Mouse (Mus musculus): ENCODE results near the gene Cfap58. TPM values are rescaled to one million over a fixed set of nuclear protein-coding genes. Genes with fewer than 3 reads are reported as not detected.

Cfap58 gene
- total and polyA plus RNA-seq, 2 experiments, result not detected

DNA sequence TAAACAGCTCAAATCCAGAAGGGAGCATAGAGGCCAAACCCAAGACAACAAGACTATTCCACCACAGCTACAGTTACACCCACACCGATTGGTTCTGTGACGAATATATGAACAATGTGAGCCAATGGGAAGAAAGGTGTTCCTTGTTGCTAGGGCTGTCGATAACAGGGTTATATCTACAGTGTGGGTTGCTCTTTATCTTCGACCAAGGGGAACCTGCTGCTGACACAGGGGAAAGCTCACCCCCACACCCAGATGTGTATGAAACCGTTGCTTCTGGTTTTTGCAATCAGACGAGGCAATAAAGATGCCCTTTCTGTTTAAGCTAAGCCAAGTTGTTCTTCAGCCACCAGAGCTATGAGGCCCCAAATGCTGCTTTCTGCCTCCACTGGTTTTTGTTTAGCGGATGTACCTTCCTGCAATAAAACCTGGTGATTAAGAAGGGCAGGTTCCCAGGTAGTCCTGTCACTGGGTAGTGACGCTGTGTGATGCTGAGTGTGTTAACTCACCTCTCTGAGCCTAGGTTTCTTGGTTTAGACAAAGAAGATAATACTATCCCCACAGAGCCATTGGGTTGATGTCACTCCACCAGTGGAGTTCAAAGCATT is 38.9 kb upstream of the Cfap58 start:
- no peak for TF ChIP-seq CTCF (IDR thresholded peaks at IDR 0.05; ENCODE audit: low read depth, low read length)
- no peak for TF ChIP-seq POLR2A (IDR thresholded peaks at IDR 0.05; ENCODE audit: extremely low read depth, insufficient read depth, low read length)
- Histone ChIP-seq H3K27ac (replicated peaks; ENCODE audit: insufficient read depth, low read depth, low read length) (no peak overlapping the region), H3K79me2 (ENCODE audit: control insufficient read depth, insufficient read depth, low read length) (no peaks in the 10 kb centered on the region), H3K36me3 (ENCODE audit: control insufficient read depth, insufficient read depth, low read length) (no peaks in the 10 kb centered on the region), H3K4me3 (ENCODE audit: insufficient read depth, low read depth, low read length) (no peak overlapping the region), H3K4me1 (ENCODE audit: control insufficient read depth, insufficient read depth, low read length) (peaks cover 6% of the 10 kb centered on the region; the same call in 1 of the 2 replicates), H3K27me3 (ENCODE audit: control insufficient read depth, insufficient read depth, low read length) (no peaks in the 10 kb centered on the region), H3K9ac (ENCODE audit: low read depth, low read length) (no peak overlapping the region)
- DNase-seq (ENCODE audit: extremely low read depth, low read depth, low spot score), result no peak
- WGBS, result 81% methylated on average over 8 of the region's 8 CpGs

DNA sequence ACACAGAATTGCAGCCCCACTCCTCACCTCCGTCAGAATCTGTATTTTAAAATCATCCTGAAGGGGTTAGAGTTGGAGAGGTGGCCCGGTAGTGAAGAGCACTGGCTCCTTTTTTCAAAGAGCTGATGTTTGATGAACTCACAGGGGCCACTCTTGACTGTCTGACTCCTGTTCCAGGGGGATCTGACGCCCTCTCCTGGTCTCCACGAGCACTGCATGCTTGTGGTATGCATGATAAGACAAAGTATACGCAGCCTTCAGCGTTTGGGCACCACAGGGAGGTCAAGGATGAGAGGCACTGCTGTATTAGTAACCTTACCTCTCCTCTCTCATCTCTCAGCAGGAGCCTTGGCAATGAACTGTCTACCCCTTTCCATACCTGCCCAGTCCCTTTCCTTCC is 37.5 kb upstream of the Cfap58 start:
- Histone ChIP-seq H3K4me1 (ENCODE audit: control insufficient read depth, insufficient read depth, low read length) (peaks cover 6% of the 10 kb centered on the region; the same call in 1 of the 2 replicates), H3K27ac (replicated peaks; ENCODE audit: insufficient read depth, low read depth, low read length) (no peak overlapping the region), H3K79me2 (ENCODE audit: control insufficient read depth, insufficient read depth, low read length) (no peaks in the 10 kb centered on the region), H3K9ac (ENCODE audit: low read depth, low read length) (no peak overlapping the region), H3K27me3 (ENCODE audit: control insufficient read depth, insufficient read depth, low read length) (no peaks in the 10 kb centered on the region), H3K4me3 (ENCODE audit: insufficient read depth, low read depth, low read length) (no peak overlapping the region), H3K36me3 (ENCODE audit: control insufficient read depth, insufficient read depth, low read length) (no peaks in the 10 kb centered on the region)
- DNase-seq (ENCODE audit: extremely low read depth, low read depth, low spot score), result no peak
- TF ChIP-seq CTCF (IDR thresholded peaks at IDR 0.05; ENCODE audit: low read depth, low read length) (0 out of 2 replicates have a peak, but pooled peaks have one; percentile 10), POLR2A (IDR thresholded peaks at IDR 0.05; ENCODE audit: extremely low read depth, insufficient read depth, low read length) (no peak)
- WGBS, result 57% methylated on average over 6 of the region's 6 CpGs

DNA sequence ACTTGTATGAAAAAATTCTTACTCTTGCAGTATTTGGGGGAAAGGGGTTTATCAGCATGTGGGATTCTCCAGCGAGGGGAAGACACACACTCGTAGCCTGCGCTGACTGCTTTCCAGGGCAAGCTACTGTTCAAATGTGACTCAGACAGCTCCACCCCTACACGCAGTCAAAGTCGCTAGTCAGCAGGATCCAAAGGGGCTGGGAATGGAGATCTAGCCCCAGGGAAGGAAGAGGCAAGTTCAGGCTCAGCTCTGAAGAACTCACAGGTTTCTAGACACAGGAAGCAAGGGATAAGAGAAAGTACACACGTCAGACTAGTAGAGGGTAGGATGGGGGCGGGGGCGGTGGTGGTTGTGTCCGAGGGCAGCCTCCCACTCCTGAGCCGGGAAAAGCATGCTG is 36.9 kb upstream of the Cfap58 start:
- Histone ChIP-seq H3K4me1 (ENCODE audit: control insufficient read depth, insufficient read depth, low read length) (peaks cover 6% of the 10 kb centered on the region; the same call in 1 of the 2 replicates), H3K36me3 (ENCODE audit: control insufficient read depth, insufficient read depth, low read length) (no peaks in the 10 kb centered on the region), H3K27me3 (ENCODE audit: control insufficient read depth, insufficient read depth, low read length) (no peaks in the 10 kb centered on the region), H3K9ac (ENCODE audit: low read depth, low read length) (no peak overlapping the region), H3K4me3 (ENCODE audit: insufficient read depth, low read depth, low read length) (no peak overlapping the region), H3K79me2 (ENCODE audit: control insufficient read depth, insufficient read depth, low read length) (no peaks in the 10 kb centered on the region), H3K27ac (replicated peaks; ENCODE audit: insufficient read depth, low read depth, low read length) (no peak overlapping the region)
- no peak for TF ChIP-seq POLR2A (IDR thresholded peaks at IDR 0.05; ENCODE audit: extremely low read depth, insufficient read depth, low read length)
- TF ChIP-seq CTCF (IDR thresholded peaks at IDR 0.05; ENCODE audit: low read depth, low read length), result no peak
- DNase-seq (ENCODE audit: extremely low read depth, low read depth, low spot score), result no peak
- 74% methylated on average over 10 of the region's 10 CpGs for WGBS

DNA sequence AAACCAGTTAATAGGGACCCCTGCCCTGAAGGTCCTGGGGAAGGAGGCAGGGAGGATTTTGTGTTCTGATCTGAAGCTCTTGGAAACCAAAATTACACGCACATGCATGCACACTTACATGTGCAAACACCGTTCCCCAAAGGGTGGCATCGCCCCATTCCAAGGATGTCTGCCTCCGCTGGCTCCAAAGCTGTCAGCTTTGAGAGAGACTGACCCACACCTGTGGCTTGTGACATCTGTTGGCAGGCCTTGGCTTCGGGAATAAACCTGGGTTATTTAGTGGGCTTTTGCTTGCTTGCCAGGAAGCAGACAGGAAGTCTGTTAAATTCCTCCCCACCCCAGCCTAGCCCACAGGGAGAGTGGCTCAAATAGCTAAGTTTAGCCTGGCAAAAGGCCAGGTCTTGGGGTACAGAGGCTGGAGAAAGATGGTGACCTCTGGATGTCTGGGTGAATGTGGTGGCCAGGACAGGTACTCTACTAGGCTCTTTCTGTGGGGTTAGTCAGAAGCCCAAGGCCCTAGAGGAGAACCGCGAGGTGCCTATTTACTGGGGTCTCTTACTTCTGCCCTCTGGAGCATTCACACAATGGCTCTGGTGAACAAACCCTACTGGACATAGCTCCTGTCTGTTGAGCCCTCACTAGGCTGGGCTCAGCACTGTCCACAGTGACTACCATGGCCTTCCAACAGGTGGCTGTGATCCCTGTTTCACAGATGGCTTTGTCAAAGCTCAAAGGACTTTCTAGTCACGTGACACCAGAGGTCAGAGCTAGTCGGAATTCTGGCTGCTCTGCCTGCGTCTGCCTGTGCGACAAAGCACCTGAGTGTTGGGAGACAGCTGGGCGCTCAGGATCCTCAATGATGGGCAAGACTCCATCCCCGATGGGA is 34.9 kb upstream of the Cfap58 start:
- TF ChIP-seq CTCF (IDR thresholded peaks at IDR 0.05; ENCODE audit: low read depth, low read length), result no peak
- Histone ChIP-seq H3K36me3 (ENCODE audit: control insufficient read depth, insufficient read depth, low read length) (no peaks in the 10 kb centered on the region), H3K79me2 (ENCODE audit: control insufficient read depth, insufficient read depth, low read length) (no peaks in the 10 kb centered on the region), H3K4me3 (ENCODE audit: insufficient read depth, low read depth, low read length) (no peak overlapping the region), H3K27me3 (ENCODE audit: control insufficient read depth, insufficient read depth, low read length) (no peaks in the 10 kb centered on the region), H3K4me1 (ENCODE audit: control insufficient read depth, insufficient read depth, low read length) (peaks cover 6% of the 10 kb centered on the region; the same call in 1 of the 2 replicates), H3K9ac (ENCODE audit: low read depth, low read length) (no peak overlapping the region), H3K27ac (replicated peaks; ENCODE audit: insufficient read depth, low read depth, low read length) (no peak overlapping the region)
- no peak for DNase-seq (ENCODE audit: extremely low read depth, low read depth, low spot score)
- 66% methylated on average over 13 of the region's 13 CpGs for WGBS

DNA sequence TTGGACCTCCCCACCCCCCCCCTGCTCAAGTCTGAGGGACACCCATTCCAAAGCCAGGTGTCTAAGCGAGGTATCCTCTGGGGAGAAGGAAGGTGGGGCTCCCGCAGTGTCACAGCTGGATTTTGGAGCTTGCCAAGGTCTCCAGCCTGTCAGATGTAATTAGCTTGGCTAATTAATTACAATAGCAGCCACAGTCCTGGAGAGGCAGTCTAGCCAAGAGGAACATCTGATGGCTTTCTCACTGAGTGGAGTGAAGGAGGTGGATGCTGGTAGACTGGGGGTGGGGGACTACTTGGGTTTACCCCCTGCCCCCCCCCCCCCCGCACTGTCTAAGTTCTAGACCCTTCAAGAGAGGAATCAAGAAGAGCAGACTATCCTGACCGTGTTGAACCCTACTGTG is 33.8 kb upstream of the Cfap58 start:
- Histone ChIP-seq H3K4me1 (ENCODE audit: control insufficient read depth, insufficient read depth, low read length) (peaks cover 6% of the 10 kb centered on the region; the same call in 1 of the 2 replicates), H3K36me3 (ENCODE audit: control insufficient read depth, insufficient read depth, low read length) (no peaks in the 10 kb centered on the region)

More for the DNA sequence above, 33.8 kb upstream of the Cfap58 start:
- DNase-seq (ENCODE audit: extremely low read depth, low read depth, low spot score), result no peak
- TF ChIP-seq CTCF (IDR thresholded peaks at IDR 0.05; ENCODE audit: low read depth, low read length) (no peak), POLR2A (IDR thresholded peaks at IDR 0.05; ENCODE audit: extremely low read depth, insufficient read depth, low read length) (no peak)
- H3K27ac ChIP-seq (replicated peaks; ENCODE audit: insufficient read depth, low read depth, low read length), result no peak overlapping the region
- no peaks in the 10 kb centered on the region for H3K79me2 ChIP-seq (ENCODE audit: control insufficient read depth, insufficient read depth, low read length)
- H3K9ac ChIP-seq (ENCODE audit: low read depth, low read length), result no peak overlapping the region
- H3K4me3 ChIP-seq (ENCODE audit: insufficient read depth, low read depth, low read length), result no peak overlapping the region
- WGBS, result 79% methylated on average over 4 of the region's 4 CpGs
- no peaks in the 10 kb centered on the region for H3K27me3 ChIP-seq (ENCODE audit: control insufficient read depth, insufficient read depth, low read length)
